Mouse (Mus musculus): ENCODE data around the gene Cdh13. TPM values are rescaled to one million over a fixed set of nuclear protein-coding genes. Genes with fewer than 3 reads are reported as not detected.
"Not testable (repeated sequence)": the region's sequence is repeated elsewhere in the genome, so short reads cannot be mapped to it uniquely, and the experiment has no call there.

The Cdh13 gene
- polyA plus RNA-seq, 1 experiment from 2014 or later: 1.5 TPM

DNA sequence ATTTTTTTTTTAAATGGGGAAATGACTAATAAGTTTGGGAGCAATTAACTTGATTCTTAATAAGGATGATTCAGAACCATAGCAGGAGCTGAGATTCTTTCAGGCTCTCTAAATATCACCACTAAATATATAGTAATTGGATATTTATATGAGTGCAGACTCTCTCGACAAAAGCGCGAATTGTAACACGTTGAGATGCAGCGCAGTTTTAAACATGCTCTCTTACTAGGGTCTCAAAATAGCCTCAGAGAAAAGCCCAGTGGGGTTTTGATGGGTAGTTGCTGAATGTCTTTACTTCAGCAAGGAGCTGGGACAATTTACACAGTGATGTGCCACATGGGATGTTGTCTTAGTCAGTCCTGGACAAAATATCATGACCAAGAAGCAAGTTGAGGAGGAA is 442.1 kb downstream of the Cdh13 start:
- ATAC-seq: no peak

DNA sequence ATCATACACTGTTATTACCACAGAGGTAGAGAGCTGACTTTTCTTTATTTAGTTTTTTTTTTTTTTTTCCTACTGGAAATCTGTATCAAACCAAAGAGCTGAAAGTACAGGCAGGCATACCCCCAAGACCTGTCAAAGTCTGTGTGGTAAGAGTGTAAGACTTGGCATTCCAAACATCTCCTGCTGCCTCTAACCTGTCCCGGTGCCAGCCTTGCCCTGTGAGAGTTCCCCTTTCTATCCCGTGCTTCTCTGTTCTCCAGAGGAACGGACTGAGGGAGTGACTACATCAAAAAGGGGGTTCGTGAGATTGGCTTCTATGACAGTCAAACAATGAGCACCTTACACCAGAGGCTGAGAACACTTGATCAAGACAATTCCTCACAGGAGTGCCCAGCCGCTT is 458.2 kb downstream of the Cdh13 start:
- no peak for ATAC-seq
- Histone ChIP-seq H3K9ac (no peak overlapping the region), H3K27ac (no peak overlapping the region), H3K4me2 (no peak overlapping the region), H3K36me3 (no peaks in the 10 kb centered on the region), H3K9me3 (replicated peaks) (no peaks in the 10 kb centered on the region), H3K4me3 (no peak overlapping the region), H3K4me1 (no peaks in the 10 kb centered on the region), H3K27me3 (replicated peaks) (no peaks in the 10 kb centered on the region)
- WGBS (ENCODE audit: insufficient replicate concordance): 66% methylated on average over 5 of the region's 5 CpGs

More for the DNA sequence above, 442.1 kb downstream of the Cdh13 start:
- no peaks in the 10 kb centered on the region for H3K27me3 ChIP-seq (replicated peaks)
- H3K4me3 ChIP-seq: no peak overlapping the region
- H3K4me1 ChIP-seq: no peaks in the 10 kb centered on the region
- 93% methylated on average over 5 of the region's 5 CpGs for WGBS (ENCODE audit: insufficient replicate concordance)
- no peaks in the 10 kb centered on the region for H3K9me3 ChIP-seq (replicated peaks)
- H3K36me3 ChIP-seq: no peaks in the 10 kb centered on the region
- H3K27ac ChIP-seq: no peak overlapping the region
- H3K9ac ChIP-seq: no peak overlapping the region
- no peak overlapping the region for H3K4me2 ChIP-seq

DNA sequence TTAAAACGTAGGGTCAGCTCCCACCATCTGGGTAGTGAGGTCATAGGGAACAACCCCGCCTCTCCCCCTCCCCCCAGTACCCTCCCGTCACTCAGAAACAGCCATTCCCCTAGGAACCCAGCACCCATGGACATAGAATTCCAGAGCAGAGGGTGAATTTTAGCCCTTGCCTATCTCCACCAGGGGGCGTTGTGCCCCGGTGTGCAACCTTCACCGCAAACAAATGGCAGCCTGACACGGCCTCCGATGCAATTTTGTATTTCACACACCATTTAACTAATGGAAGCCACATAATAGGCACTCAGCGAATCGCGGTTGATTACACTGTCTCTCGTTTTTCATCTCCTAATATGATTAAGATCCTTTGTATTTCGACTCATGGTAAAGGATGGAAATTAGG is 461.5 kb downstream of the Cdh13 start:
- H3K36me3 ChIP-seq: no peaks in the 10 kb centered on the region
- no peak overlapping the region for H3K4me2 ChIP-seq
- H3K27me3 ChIP-seq (replicated peaks): no peaks in the 10 kb centered on the region
- no peak for ATAC-seq
- 76% methylated on average over 13 of the region's 13 CpGs for WGBS (ENCODE audit: insufficient replicate concordance)
- no peak overlapping the region for H3K9ac ChIP-seq
- H3K27ac ChIP-seq: no peak overlapping the region
- no peak overlapping the region for H3K4me3 ChIP-seq
- H3K4me1 ChIP-seq: no peaks in the 10 kb centered on the region
- 0 out of 2 replicates have a peak, but pooled peaks cover 7% of the 10 kb centered on the region for H3K9me3 ChIP-seq (replicated peaks)

DNA sequence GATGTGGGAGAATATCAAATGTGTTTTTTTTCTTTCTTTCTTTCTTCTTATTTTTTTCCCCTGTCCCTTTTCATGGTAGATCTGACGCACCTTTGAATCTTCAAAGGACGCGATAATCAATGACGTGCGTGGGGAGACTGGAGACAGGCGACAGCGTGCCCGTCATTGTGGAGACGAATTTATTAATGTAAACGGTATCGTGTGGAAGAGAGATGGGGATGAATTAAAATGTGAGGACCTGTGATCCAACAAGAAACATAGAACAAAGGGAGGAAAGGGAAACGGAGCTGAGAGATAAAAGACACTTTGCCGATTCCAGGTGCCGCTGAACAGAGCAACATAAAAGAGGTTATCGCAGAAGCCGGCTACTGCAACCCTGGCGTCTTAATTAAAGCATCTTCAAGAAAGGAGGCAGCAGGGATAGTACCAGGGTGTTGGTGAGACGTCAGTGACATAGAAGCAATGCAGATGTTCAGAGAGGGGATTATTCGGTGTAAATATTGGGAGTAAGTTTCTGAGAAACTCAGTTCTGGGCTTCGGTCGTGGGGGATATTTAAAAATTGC is 464.6 kb downstream of the Cdh13 start:
- WGBS (ENCODE audit: insufficient replicate concordance): 86% methylated on average over 21 of the region's 21 CpGs

DNA sequence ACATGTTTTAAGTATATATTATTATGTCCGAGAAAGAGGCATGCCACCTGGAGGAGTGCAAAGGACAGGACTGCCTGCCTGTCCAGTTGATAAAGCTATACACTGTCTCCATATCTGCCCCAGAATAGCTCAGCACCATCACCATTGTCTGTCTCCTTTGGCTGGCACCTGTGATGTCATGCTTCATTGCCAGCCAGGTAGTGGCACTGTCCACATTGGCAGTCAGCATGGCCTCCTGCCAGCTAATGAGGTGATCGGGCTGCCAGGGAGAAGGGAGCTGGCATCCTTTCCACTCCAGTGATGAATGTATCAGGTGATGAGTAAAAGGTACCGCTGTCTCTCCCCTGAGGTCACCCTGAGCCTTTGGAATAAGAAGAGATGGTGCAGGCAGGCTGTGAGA is 465.7 kb downstream of the Cdh13 start:
- H3K9me3 ChIP-seq (replicated peaks): 0 out of 2 replicates have a peak, but pooled peaks cover 7% of the 10 kb centered on the region
- no peaks in the 10 kb centered on the region for H3K4me1 ChIP-seq
- H3K27me3 ChIP-seq (replicated peaks): no peaks in the 10 kb centered on the region
- no peak overlapping the region for H3K9ac ChIP-seq
- 79% methylated on average over 3 of the region's 3 CpGs for WGBS (ENCODE audit: insufficient replicate concordance)
- no peak overlapping the region for H3K4me2 ChIP-seq
- H3K36me3 ChIP-seq: no peaks in the 10 kb centered on the region
- H3K4me3 ChIP-seq: no peak overlapping the region
- ATAC-seq: no peak
- H3K27ac ChIP-seq: no peak overlapping the region

More for the DNA sequence above, 464.6 kb downstream of the Cdh13 start:
- no peak for ATAC-seq
- no peaks in the 10 kb centered on the region for H3K36me3 ChIP-seq
- no peak overlapping the region for H3K9ac ChIP-seq
- no peak overlapping the region for H3K4me2 ChIP-seq
- H3K4me1 ChIP-seq: no peaks in the 10 kb centered on the region
- no peaks in the 10 kb centered on the region for H3K27me3 ChIP-seq (replicated peaks)
- no peak overlapping the region for H3K4me3 ChIP-seq
- no peak overlapping the region for H3K27ac ChIP-seq
- 0 out of 2 replicates have a peak, but pooled peaks cover 7% of the 10 kb centered on the region for H3K9me3 ChIP-seq (replicated peaks)

- Histone ChIP-seq H3K4me3 (no peak overlapping the region), H3K27ac (no peak overlapping the region), H3K9me3 (replicated peaks) (0 out of 2 replicates have a peak, but pooled peaks cover 7% of the 10 kb centered on the region), H3K27me3 (replicated peaks) (no peaks in the 10 kb centered on the region), H3K9ac (no peak overlapping the region), H3K4me1 (no peaks in the 10 kb centered on the region), H3K4me2 (no peak overlapping the region), H3K36me3 (no peaks in the 10 kb centered on the region)
- 71% methylated on average over 11 of the region's 11 CpGs for WGBS (ENCODE audit: insufficient replicate concordance)
- no peak for ATAC-seq
Observed at GRCm38 (mm10) chr8:118749786-118750185, 466.3 kb downstream of the Cdh13 start.

- Histone ChIP-seq H3K4me1 (no peaks in the 10 kb centered on the region), H3K9me3 (replicated peaks) (0 out of 2 replicates have a peak, but pooled peaks cover 3% of the 10 kb centered on the region), H3K36me3 (no peaks in the 10 kb centered on the region), H3K9ac (no peak overlapping the region), H3K4me3 (no peak overlapping the region), H3K4me2 (no peak overlapping the region), H3K27ac (no peak overlapping the region), H3K27me3 (replicated peaks) (no peaks in the 10 kb centered on the region)
- WGBS (ENCODE audit: insufficient replicate concordance): 79% methylated on average over 12 of the region's 12 CpGs
- no peak for ATAC-seq
Observed at GRCm38 (mm10) chr8:118753710-118754109, 470.2 kb downstream of the Cdh13 start.

DNA sequence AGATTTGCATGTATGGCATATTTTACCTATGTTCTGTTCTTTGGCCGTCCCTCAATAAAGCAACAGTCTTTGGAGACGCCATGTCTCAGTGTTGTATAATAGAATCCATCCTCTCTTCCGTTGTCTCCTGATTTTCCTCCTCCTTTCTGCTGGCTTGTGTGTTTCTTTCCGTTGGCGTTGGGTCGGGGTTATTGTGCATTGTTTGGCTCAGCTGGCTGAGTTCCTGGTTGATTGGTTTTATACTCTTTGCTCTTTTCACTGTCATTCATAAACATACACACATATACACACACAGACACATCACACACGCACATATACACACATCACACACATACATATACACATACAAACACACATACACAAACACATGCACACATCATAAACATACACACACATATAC is 470.6 kb downstream of the Cdh13 start:
- H3K36me3 ChIP-seq: no peaks in the 10 kb centered on the region
- H3K27ac ChIP-seq: no peak overlapping the region
- H3K4me3 ChIP-seq: no peak overlapping the region
- H3K9me3 ChIP-seq (replicated peaks): no peaks in the 10 kb centered on the region
- no peak overlapping the region for H3K4me2 ChIP-seq
- no peak for ATAC-seq
- no peaks in the 10 kb centered on the region for H3K4me1 ChIP-seq
- H3K9ac ChIP-seq: no peak overlapping the region
- WGBS (ENCODE audit: insufficient replicate concordance): 75% methylated on average over 7 of the region's 7 CpGs
- no peaks in the 10 kb centered on the region for H3K27me3 ChIP-seq (replicated peaks)

DNA sequence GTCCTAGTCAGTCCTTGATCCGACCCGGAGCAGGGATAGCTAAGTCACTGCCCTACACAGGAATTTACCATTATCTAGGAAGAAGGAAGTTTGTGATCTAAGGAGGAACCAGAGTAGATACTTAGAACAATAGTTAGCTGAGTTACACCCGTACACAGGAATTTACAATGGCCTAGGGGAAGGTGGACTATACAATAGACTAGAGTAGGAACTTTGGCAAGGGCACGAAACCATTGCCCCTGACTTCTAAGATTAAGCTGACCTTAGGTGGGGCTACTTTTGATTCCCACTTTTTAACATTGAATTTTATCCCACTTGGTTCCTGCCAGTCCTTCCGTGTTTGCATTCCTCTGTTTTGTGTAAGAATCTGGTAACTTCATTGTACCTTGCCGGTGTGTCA is 494.0 kb downstream of the Cdh13 start:
- 68% methylated on average over 6 of the region's 6 CpGs for WGBS (ENCODE audit: insufficient replicate concordance)
- H3K9me3 ChIP-seq (replicated peaks); H3K27me3 ChIP-seq (replicated peaks); H3K4me3 ChIP-seq; ATAC-seq; H3K9ac ChIP-seq; H3K4me1 ChIP-seq; H3K36me3 ChIP-seq; H3K27ac ChIP-seq; H3K4me2 ChIP-seq: not testable (repeated sequence)

- no peaks in the 10 kb centered on the region for H3K4me1 ChIP-seq
- H3K27me3 ChIP-seq (replicated peaks): no peaks in the 10 kb centered on the region
- no peaks in the 10 kb centered on the region for H3K36me3 ChIP-seq
- ATAC-seq: no peak
- H3K27ac ChIP-seq: no peak overlapping the region
- no peak overlapping the region for H3K4me3 ChIP-seq
- whole genome bisulfite sequencing (ENCODE audit: insufficient replicate concordance): 48% methylated on average over 1 of the region's 1 CpGs
- H3K9ac ChIP-seq: no peak overlapping the region
- H3K4me2 ChIP-seq: no peak overlapping the region
- no peaks in the 10 kb centered on the region for H3K9me3 ChIP-seq (replicated peaks)
Observed at GRCm38 (mm10) chr8:118778374-118778773, 494.8 kb downstream of the Cdh13 start.

- no peaks in the 10 kb centered on the region for H3K9me3 ChIP-seq (replicated peaks)
- no peaks in the 10 kb centered on the region for H3K36me3 ChIP-seq
- H3K9ac ChIP-seq: no peak overlapping the region
- ATAC-seq: no peak
- no peak overlapping the region for H3K4me2 ChIP-seq
- WGBS (ENCODE audit: insufficient replicate concordance): 83% methylated on average over 13 of the region's 13 CpGs
- H3K27ac ChIP-seq: no peak overlapping the region
- H3K4me3 ChIP-seq: no peak overlapping the region
- H3K27me3 ChIP-seq (replicated peaks): no peaks in the 10 kb centered on the region
- no peaks in the 10 kb centered on the region for H3K4me1 ChIP-seq
Observed at GRCm38 (mm10) chr8:118785646-118786045, 502.1 kb downstream of the Cdh13 start.

DNA sequence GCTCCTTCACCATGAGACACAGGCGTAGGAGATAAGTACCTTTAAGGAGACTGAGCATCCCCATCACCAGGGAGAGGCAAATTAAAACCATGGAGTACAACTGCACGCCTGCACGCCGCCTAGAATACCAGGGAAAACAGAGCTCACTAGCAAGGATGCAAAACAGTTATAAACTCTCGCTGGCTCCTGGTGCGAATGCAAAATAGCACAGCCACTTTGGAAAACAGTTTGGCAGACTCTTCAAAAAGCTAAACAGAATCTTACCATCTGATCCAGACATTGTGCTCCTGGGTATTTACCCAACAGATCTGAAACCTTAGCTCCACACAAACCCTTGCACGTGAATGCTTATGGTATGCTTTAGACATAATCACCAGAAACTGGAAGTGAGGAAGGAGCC is 506.1 kb downstream of the Cdh13 start:
- WGBS (ENCODE audit: insufficient replicate concordance): 72% methylated on average over 7 of the region's 7 CpGs
- 0 out of 2 replicates have a peak, but pooled peaks cover 2% of the 10 kb centered on the region for H3K9me3 ChIP-seq (replicated peaks)
- H3K4me3 ChIP-seq: no peak overlapping the region
- no peaks in the 10 kb centered on the region for H3K36me3 ChIP-seq
- no peak for ATAC-seq
- H3K27me3 ChIP-seq (replicated peaks): no peaks in the 10 kb centered on the region
- no peak overlapping the region for H3K9ac ChIP-seq
- no peak overlapping the region for H3K4me2 ChIP-seq
- H3K27ac ChIP-seq: no peak overlapping the region
- H3K4me1 ChIP-seq: no peaks in the 10 kb centered on the region

- no peak overlapping the region for H3K9ac ChIP-seq
Observed at GRCm38 (mm10) chr8:118794886-118795285, 511.4 kb downstream of the Cdh13 start.

More at GRCm38 (mm10) chr8:118794886-118795285, 511.4 kb downstream of the Cdh13 start:
- no peak overlapping the region for H3K4me3 ChIP-seq
- H3K9me3 ChIP-seq (replicated peaks): peaks cover 2% of the 10 kb centered on the region; the same call in 1 of the 2 replicates
- H3K27ac ChIP-seq: no peak overlapping the region
- 52% methylated on average over 9 of the region's 9 CpGs for WGBS (ENCODE audit: insufficient replicate concordance)
- no peak for ATAC-seq
- no peak overlapping the region for H3K4me2 ChIP-seq
- H3K27me3 ChIP-seq (replicated peaks): no peaks in the 10 kb centered on the region
- no peaks in the 10 kb centered on the region for H3K36me3 ChIP-seq
- no peaks in the 10 kb centered on the region for H3K4me1 ChIP-seq

Data from liver, embryonic 12.5 days (tissue).